Mouse (Mus musculus) stomach, postnatal 0 days (tissue): ENCODE results near the gene Rfx7.

ENCODE experiments used
- CTCF ChIP-seq: IDR thresholded peaks from 2 replicates; pipeline ENCODE4 v1.5.1; 2016; ENCODE audit warnings: antibody characterized with exemption, low read depth, mild to moderate bottlenecking, moderate library complexity
- EP300 ChIP-seq: optimal IDR thresholded peaks from 2 replicates; pipeline ENCODE3; 2016; ENCODE audit warnings: antibody characterized with exemption

- TF ChIP-seq CTCF (no peak), EP300 (no peak)
These were observed 109.1 kb downstream of the Rfx7 start for GRCm38 (mm10) chr9:72641093-72641680.
